Mouse (Mus musculus) MEL (cell line): ENCODE results near the gene Lpar3. TPM values are rescaled to one million over a fixed set of nuclear protein-coding genes. Genes with fewer than 3 reads are reported as not detected.

Experiments used
- DNase-seq: peaks from one replicate; pipeline ENCODE4 v3.0.0; 2011; ENCODE audit warnings: low read depth, low spot score
- H3K27ac ChIP-seq: 2 replicates; pipeline ENCODE4 v1.5.1; 2012; ENCODE audit warnings: low read depth, mild to moderate bottlenecking, control low read depth, low read length, moderate library complexity; ENCODE audit not compliant: control insufficient read depth
- H3K27me3 ChIP-seq, 2 experiments: fragments of 150-350 bp in 1 of 2; sonication (generic) in 1 of 2; 2 replicates each; pipeline ENCODE4 v1.6.1; 2012; ENCODE audit warnings: low read length in 2 of 2, mild to moderate bottlenecking in 2 of 2, improper control_type of control experiment in 1 of 2, moderate library complexity in 1 of 2; ENCODE audit not compliant: insufficient read depth in 2 of 2, control insufficient read depth in 1 of 2
- H3K36me3 ChIP-seq, 2 experiments: 2 replicates each; pipeline ENCODE4 v1.6.1; 2012 to 2014; ENCODE audit warnings: low read length in 2 of 2, improper control_type of control experiment in 1 of 2, inconsistent platforms in 1 of 2, mild to moderate bottlenecking in 1 of 2; ENCODE audit not compliant: insufficient read depth in 2 of 2, control insufficient read depth in 1 of 2
- H3K4me1 ChIP-seq, 2 experiments: fragments of 150-350 bp in 1 of 2; sonication (generic) in 1 of 2; 2 replicates each; pipeline ENCODE4 v1.6.1; 2012; ENCODE audit warnings: low read length in 2 of 2, improper control_type of control experiment in 1 of 2, mild to moderate bottlenecking in 1 of 2; ENCODE audit not compliant: insufficient read depth in 2 of 2, control insufficient read depth in 1 of 2
- H3K4me3 ChIP-seq, 2 experiments: fragments of 150-350 bp in 1 of 2; sonication (generic) in 1 of 2; 2 replicates each; pipeline ENCODE4 v1.5.1; 2012; ENCODE audit warnings: low read depth in 2 of 2, low read length in 2 of 2, mild to moderate bottlenecking in 2 of 2, moderate library complexity in 2 of 2, control low read depth in 1 of 2, improper control_type of control experiment in 1 of 2; ENCODE audit not compliant: control insufficient read depth in 1 of 2, insufficient read depth in 1 of 2
- H3K79me2 ChIP-seq: 2 replicates; pipeline ENCODE4 v1.6.1; 2012; ENCODE audit warnings: mild to moderate bottlenecking, low read length, moderate library complexity; ENCODE audit not compliant: control insufficient read depth, poor library complexity, insufficient read depth
- H3K9ac ChIP-seq: 2 replicates; pipeline ENCODE4 v1.6.1; 2012; ENCODE audit warnings: low read depth, mild to moderate bottlenecking, control low read depth, low read length, moderate library complexity; ENCODE audit not compliant: control insufficient read depth, poor library complexity, severe bottlenecking
- H3K9me3 ChIP-seq: fragments of 150-350 bp; sonication (generic); replicated peaks from 2 replicates; pipeline ENCODE4 v1.6.1; 2012; ENCODE audit warnings: mild to moderate bottlenecking, low read length, improper control_type of control experiment, moderate library complexity; ENCODE audit not compliant: insufficient read depth
- GABPA ChIP-seq: IDR thresholded peaks from 2 replicates; pipeline ENCODE4 v1.6.1; 2012; ENCODE audit warnings: low read depth, mild to moderate bottlenecking, inconsistent platforms, low read length, improper control_type of control experiment, moderate library complexity
- MAFK ChIP-seq: IDR thresholded peaks from 2 replicates; pipeline ENCODE4 v1.6.1; 2011; ENCODE audit warnings: low read depth, mild to moderate bottlenecking, low read length, improper control_type of control experiment, borderline replicate concordance
- MEF2A ChIP-seq: IDR thresholded peaks from 2 replicates; pipeline ENCODE4 v1.6.1; 2014; ENCODE audit warnings: low read depth, mild to moderate bottlenecking, inconsistent platforms, low read length, improper control_type of control experiment; ENCODE audit not compliant: poor library complexity, insufficient replicate concordance, severe bottlenecking; ENCODE audit errors: extremely low read depth
- USF1 ChIP-seq: IDR thresholded peaks from 2 replicates; pipeline ENCODE4 v1.6.1; 2014; ENCODE audit warnings: low read depth, mild to moderate bottlenecking, inconsistent platforms, low read length, improper control_type of control experiment, moderate library complexity
- USF2 ChIP-seq, 2 experiments: IDR thresholded peaks; 2 replicates each; pipeline ENCODE4 v1.6.1; 2011 to 2012; ENCODE audit warnings: improper control_type of control experiment in 2 of 2, low read length in 2 of 2, borderline replicate concordance in 1 of 2, inconsistent platforms in 1 of 2, low read depth in 1 of 2, mild to moderate bottlenecking in 1 of 2; ENCODE audit not compliant: insufficient read depth in 1 of 2
- ZC3H11A ChIP-seq: IDR thresholded peaks from 2 replicates; pipeline ENCODE4 v1.6.1; 2012; ENCODE audit warnings: low read depth, mild to moderate bottlenecking, inconsistent platforms, low read length, improper control_type of control experiment
- ZMIZ1 ChIP-seq: IDR thresholded peaks from 2 replicates; pipeline ENCODE4 v1.6.1; 2012; ENCODE audit warnings: low read depth, mild to moderate bottlenecking, inconsistent platforms, low read length, improper control_type of control experiment, moderate library complexity
- ZNF384 ChIP-seq: IDR thresholded peaks from 2 replicates; pipeline ENCODE4 v1.6.1; 2012; ENCODE audit warnings: low read depth, mild to moderate bottlenecking, inconsistent platforms, low read length, improper control_type of control experiment
- polyA plus RNA-seq, 2 experiments: library from polyadenylated mRNA; stranded (reverse) in 1 of 2; unstranded in 1 of 2; fragments of >175 nt in 1 of 2; fragments of >200 nt in 1 of 2; gene quantifications; 2 replicates each; pipeline versions ENCODE4 v1.2.1 to v1.2.4; 2012; ENCODE audit warnings: low replicate concordance in 2 of 2, low read depth in 1 of 2; ENCODE audit not compliant: insufficient read length in 2 of 2, insufficient read depth in 1 of 2, missing spikeins in 1 of 2
- total RNA-seq: library from RNA; depleted of rRNA; stranded (reverse); fragments of 300-350 nt; gene quantifications from 2 replicates; pipeline ENCODE4 v1.2.3, GENCODE M21; 2012; rRNA removed

The Lpar3 gene
- total and polyA plus RNA-seq, 3 experiments: not detected

DNA sequence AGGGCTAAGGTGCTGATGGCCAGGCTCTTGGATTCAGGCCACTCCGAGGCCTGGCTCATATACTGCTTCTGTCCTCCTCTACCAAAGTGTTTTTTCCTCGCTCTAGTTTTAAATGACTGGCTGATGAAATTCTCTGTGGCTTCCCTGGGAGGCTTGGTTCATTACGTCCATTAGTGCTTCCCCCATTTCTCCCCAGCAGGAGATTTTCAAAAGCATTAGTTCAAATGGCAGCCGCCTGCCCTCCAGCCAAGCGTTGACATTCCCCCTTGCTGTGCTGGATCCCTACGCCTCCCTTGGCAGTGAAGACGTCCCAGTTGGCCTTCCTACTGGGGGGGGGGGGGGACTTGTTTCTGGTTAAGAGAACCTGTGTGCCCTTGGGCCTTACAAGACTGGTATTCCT, 113.3 kb downstream of the Lpar3 start:
- no peaks in the 10 kb centered on the region for H3K9me3 ChIP-seq
- H3K4me1 ChIP-seq: peaks cover 0 to 6% of the 10 kb centered on the region in 2 experiments; a peak in 2 of 4 replicates
- peaks cover 0 to 2% of the 10 kb centered on the region in 2 experiments; a peak in 3 of 4 replicates for H3K27me3 ChIP-seq
- H3K79me2 ChIP-seq: no peaks in the 10 kb centered on the region
- H3K36me3 ChIP-seq: no peaks in the 10 kb centered on the region
- H3K27ac ChIP-seq: no peak overlapping the region
- no peak for TF ChIP-seq USF2 (IDR thresholded peaks at IDR 0.05; ENCODE audit: borderline replicate concordance in 1 of 2, insufficient read depth in 1 of 2, low read depth in 1 of 2, low read length in 2 of 2)
- no peak for TF ChIP-seq MAFK
- no peak for TF ChIP-seq ZMIZ1
- no peak for TF ChIP-seq GABPA
- no peak for TF ChIP-seq ZC3H11A
- TF ChIP-seq ZNF384: no peak
- no peak for TF ChIP-seq USF1
- no peak for TF ChIP-seq MEF2A
- TF ChIP-seq, all 39 proteins: peak for 0
- no peak overlapping the region for H3K4me3 ChIP-seq
- no peak for DNase-seq
- no peak overlapping the region for H3K9ac ChIP-seq

Other genes with a start within 250 kb of the Lpar3 start
- gene Syde2, start 233.1 kb upstream of the Lpar3 start, total RNA-seq: 24.1 and 25.4 TPM in 2 replicates
- gene Syde2, start 233.1 kb upstream of the Lpar3 start, polyA plus RNA-seq: 10 to 100 TPM in 1 of 2 experiments, not detected in 1; 12.4 TPM
- not detected in 2 replicates for gene Wdr63, start 112.8 kb upstream of the Lpar3 start, total RNA-seq
- gene Wdr63, start 112.8 kb upstream of the Lpar3 start, polyA plus RNA-seq: not detected
- not detected in 2 replicates for gene Mcoln3, start 103.5 kb upstream of the Lpar3 start, total RNA-seq
- not detected for gene Mcoln3, start 103.5 kb upstream of the Lpar3 start, polyA plus RNA-seq
- gene Mcoln2, start 71.1 kb upstream of the Lpar3 start, total RNA-seq: 0.42 and 0.65 TPM in 2 replicates
- gene Mcoln2, start 71.1 kb upstream of the Lpar3 start, polyA plus RNA-seq: under 1 TPM in 1 of 2 experiments, not detected in 1; 0.10 TPM
- gene Ssx2ip, start 183.7 kb downstream of the Lpar3 start, total RNA-seq: 52.1 and 54.8 TPM in 2 replicates
- 100 to 1,000 TPM in 1 of 2 experiments, 10 to 100 TPM in 1; 70.0 to 270 TPM for gene Ssx2ip, start 183.7 kb downstream of the Lpar3 start, polyA plus RNA-seq
- gene Ctbs, start 228.8 kb downstream of the Lpar3 start, total RNA-seq: 3.2 and 3.7 TPM in 2 replicates
- 1 to 10 TPM in 1 of 2 experiments, not detected in 1; 5.1 TPM for gene Ctbs, start 228.8 kb downstream of the Lpar3 start, polyA plus RNA-seq